Mouse (Mus musculus) cerebellum, adult 2 months (tissue): ENCODE measurements around the gene Hpd. TPM values are rescaled to one million over a fixed set of nuclear protein-coding genes. Genes with fewer than 3 reads are reported as not detected.

Source experiments
- DNase-seq, 2 experiments: peaks; one replicate each; pipeline ENCODE4 v3.0.0; 2021
- H3K27ac ChIP-seq: fragments of 200-500 bp; 2 replicates; pipeline ENCODE4 v1.5.1; 2012; ENCODE audit warnings: low read length, control low read depth, inconsistent platforms; ENCODE audit not compliant: insufficient read depth
- H3K27me3 ChIP-seq: fragments of 200-500 bp; 2 replicates; pipeline ENCODE4 v1.6.1; 2012; ENCODE audit warnings: inconsistent platforms, mild to moderate bottlenecking, low read length, moderate library complexity; ENCODE audit not compliant: control insufficient read depth, insufficient read depth
- H3K4me1 ChIP-seq: fragments of 200-500 bp; 2 replicates; pipeline ENCODE4 v1.6.1; 2011; ENCODE audit warnings: low read length; ENCODE audit not compliant: control insufficient read depth, insufficient read depth
- H3K4me3 ChIP-seq: fragments of 200-500 bp; replicated peaks from 2 replicates; pipeline ENCODE3; 2011; ENCODE audit warnings: mild to moderate bottlenecking, low read depth, low read length, control low read depth; ENCODE audit not compliant: insufficient read depth
- CTCF ChIP-seq: fragments of 200-500 bp; IDR thresholded peaks from 2 replicates; pipeline ENCODE4 v1.5.1; 2011; ENCODE audit warnings: low read depth, mild to moderate bottlenecking, control low read depth, low read length, moderate library complexity, borderline replicate concordance; ENCODE audit not compliant: insufficient read depth
- POLR2A ChIP-seq: fragments of 200-500 bp; IDR thresholded peaks from 2 replicates; pipeline ENCODE4 v1.6.1; 2011; ENCODE audit warnings: low read length, control low read depth, borderline replicate concordance; ENCODE audit not compliant: insufficient read depth
- WGBS: fragments of 180-500 bp; shearing (Covaris S2); methylation state at CpG from one replicate; pipeline ENCODE4 v1.1.7; 2018; 5-methylcytosine and 5-hydroxymethylcytosine counted together
- polyA plus RNA-seq: library from polyadenylated mRNA; depleted of rRNA; stranded (reverse); fragments of >200 nt; gene quantifications from 2 replicates; pipeline ENCODE4 v1.2.3, GENCODE M21; 2012

The Hpd gene
- polyA plus RNA-seq, 1 experiment: not detected

GRCm38 (mm10) chr5:123171646-123172350, 10.7 kb downstream of the Hpd start:
- Histone ChIP-seq H3K4me3 (no peak overlapping the region), H3K4me1 (0 out of 2 replicates have a peak, but pooled peaks cover 4% of the 10 kb centered on the region), H3K27ac (no peak overlapping the region), H3K27me3 (no peaks in the 10 kb centered on the region)
- no peak for TF ChIP-seq POLR2A
- peak; percentile 98 for TF ChIP-seq CTCF
- WGBS: 14% methylated on average over 22 of the region's 22 CpGs
- DNase-seq: peak; percentile 68 to 82

- no peak for TF ChIP-seq POLR2A
- TF ChIP-seq CTCF: no peak
- H3K4me1 ChIP-seq: 0 out of 2 replicates have a peak, but pooled peaks cover 4% of the 10 kb centered on the region
- no peak for DNase-seq
- no peaks in the 10 kb centered on the region for H3K27me3 ChIP-seq
- H3K27ac ChIP-seq: no peak overlapping the region
- 87% methylated on average over 9 of the region's 9 CpGs for WGBS
- no peak overlapping the region for H3K4me3 ChIP-seq
These were observed 12.2 kb downstream of the Hpd start for GRCm38 (mm10) chr5:123170365-123170764.

- TF ChIP-seq POLR2A (no peak), CTCF (no peak)
- WGBS: 77% methylated on average over 5 of the region's 5 CpGs
These were observed 13.2 kb downstream of the Hpd start, which contains the start of gene Psmd9 for GRCm38 (mm10) chr5:123169284-123169683. Gene Psmd9, plus strand, starts transcription at chr5:123169413.

GRCm38 (mm10) chr5:123167591-123167990, 14.9 kb downstream of the Hpd start:
- Histone ChIP-seq H3K27me3 (no peaks in the 10 kb centered on the region), H3K27ac (no peak overlapping the region), H3K4me1 (0 out of 2 replicates have a peak, but pooled peaks cover 4% of the 10 kb centered on the region), H3K4me3 (no peak overlapping the region)
- no peak for TF ChIP-seq POLR2A
- TF ChIP-seq CTCF: no peak
- no peak for DNase-seq
- 41% methylated on average over 5 of the region's 5 CpGs for WGBS

More at GRCm38 (mm10) chr5:123169284-123169683, 13.2 kb downstream of the Hpd start, which contains the start of gene Psmd9:
- H3K27me3 ChIP-seq: no peaks in the 10 kb centered on the region
- H3K4me1 ChIP-seq: 0 out of 2 replicates have a peak, but pooled peaks cover 4% of the 10 kb centered on the region
- DNase-seq: no peak
- H3K27ac ChIP-seq: no peak within 1 kb of the TSS
- no peak within 1 kb of the TSS for H3K4me3 ChIP-seq

- no peak overlapping the region for H3K4me3 ChIP-seq
- no peak overlapping the region for H3K27ac ChIP-seq
- TF ChIP-seq CTCF: no peak
- no peak for TF ChIP-seq POLR2A
- H3K27me3 ChIP-seq: no peaks in the 10 kb centered on the region
- 83% methylated on average over 10 of the region's 10 CpGs for WGBS
- H3K4me1 ChIP-seq: no peaks in the 10 kb centered on the region
- no peak for DNase-seq
These were observed 16.1 kb downstream of the Hpd start for GRCm38 (mm10) chr5:123166437-123166836.

GRCm38 (mm10) chr5:123162942-123163341, 19.6 kb downstream of the Hpd start:
- Histone ChIP-seq H3K27me3 (no peaks in the 10 kb centered on the region), H3K4me1 (no peaks in the 10 kb centered on the region), H3K4me3 (no peak overlapping the region), H3K27ac (no peak overlapping the region)
- DNase-seq: no peak
- TF ChIP-seq POLR2A (no peak), CTCF (no peak)
- WGBS: 66% methylated on average over 9 of the region's 9 CpGs

- no peak for DNase-seq
- TF ChIP-seq CTCF: no peak
- Histone ChIP-seq H3K27me3 (no peaks in the 10 kb centered on the region), H3K27ac (no peak overlapping the region), H3K4me1 (no peaks in the 10 kb centered on the region), H3K4me3 (no peak overlapping the region)
- 84% methylated on average over 15 of the region's 15 CpGs for WGBS
These were observed 22.2 kb downstream of the Hpd start for GRCm38 (mm10) chr5:123160341-123160740.

- TF ChIP-seq POLR2A: no peak
- no peak for TF ChIP-seq CTCF
- DNase-seq: no peak
- 79% methylated on average over 15 of the region's 15 CpGs for WGBS
These were observed 22.7 kb downstream of the Hpd start for GRCm38 (mm10) chr5:123159866-123160265.

More at GRCm38 (mm10) chr5:123159866-123160265, 22.7 kb downstream of the Hpd start:
- Histone ChIP-seq H3K27me3 (no peaks in the 10 kb centered on the region), H3K4me1 (no peaks in the 10 kb centered on the region), H3K27ac (no peak overlapping the region), H3K4me3 (no peak overlapping the region)
